Mouse (Mus musculus) bone marrow macrophage, adult 2 months (primary cell): Measurements from ENCODE around the gene Wars.

ENCODE experiments used
- CTCF ChIP-seq: IDR thresholded peaks from 2 replicates; pipeline ENCODE4 v1.5.1; 2012; ENCODE audit warnings: low read depth, mild to moderate bottlenecking, low read length, moderate library complexity
- POLR2A ChIP-seq: IDR thresholded peaks from 2 replicates; pipeline ENCODE4 v1.6.1; 2012; ENCODE audit warnings: mild to moderate bottlenecking, low read depth, low read length, borderline replicate concordance

- TF ChIP-seq CTCF, result no peak
- no peak for TF ChIP-seq POLR2A
Observed at GRCm38 (mm10) chr12:108931341-108932053, 37.5 kb upstream of the Wars start.
